Mouse (Mus musculus) macrophage (primary cell): ENCODE measurements around the gene Psmb9. TPM values are rescaled to one million over a fixed set of nuclear protein-coding genes. Genes with fewer than 3 reads are reported as not detected.

Experiments used
- H3K27ac ChIP-seq: fragments of 350-480 bp; formaldehyde crosslinking; 2 replicates; pipeline ENCODE4 v1.9.0; 2021
- H3K36me3 ChIP-seq: fragments of 350-480 bp; formaldehyde crosslinking; 2 replicates; pipeline ENCODE4 v1.9.0; 2021; ENCODE audit errors: inconsistent target
- H3K4me3 ChIP-seq: fragments of 350-480 bp; formaldehyde crosslinking; 2 replicates; pipeline ENCODE4 v1.9.0; 2021; ENCODE audit errors: inconsistent target
- H3K79me2 ChIP-seq: fragments of 350-480 bp; formaldehyde crosslinking; 2 replicates; pipeline ENCODE4 v1.9.0; 2021; ENCODE audit errors: inconsistent target
- WGBS: methylation state at CpG from one replicate; pipeline ENCODE4 v1.1.7; 2026; ENCODE audit warnings: inconsistent platforms; ENCODE audit not compliant: missing documents; 5-methylcytosine and 5-hydroxymethylcytosine counted together
- polyA plus RNA-seq: library from polyadenylated mRNA; stranded (reverse); fragments of 250-400 nt; gene quantifications from 3 replicates; pipeline ENCODE4 v1.2.4, GENCODE M21; 2018; ENCODE audit warnings: inconsistent platforms

Psmb9 gene
- polyA plus RNA-seq, 1 experiment from 2014 or later, result 38.9 TPM

DNA sequence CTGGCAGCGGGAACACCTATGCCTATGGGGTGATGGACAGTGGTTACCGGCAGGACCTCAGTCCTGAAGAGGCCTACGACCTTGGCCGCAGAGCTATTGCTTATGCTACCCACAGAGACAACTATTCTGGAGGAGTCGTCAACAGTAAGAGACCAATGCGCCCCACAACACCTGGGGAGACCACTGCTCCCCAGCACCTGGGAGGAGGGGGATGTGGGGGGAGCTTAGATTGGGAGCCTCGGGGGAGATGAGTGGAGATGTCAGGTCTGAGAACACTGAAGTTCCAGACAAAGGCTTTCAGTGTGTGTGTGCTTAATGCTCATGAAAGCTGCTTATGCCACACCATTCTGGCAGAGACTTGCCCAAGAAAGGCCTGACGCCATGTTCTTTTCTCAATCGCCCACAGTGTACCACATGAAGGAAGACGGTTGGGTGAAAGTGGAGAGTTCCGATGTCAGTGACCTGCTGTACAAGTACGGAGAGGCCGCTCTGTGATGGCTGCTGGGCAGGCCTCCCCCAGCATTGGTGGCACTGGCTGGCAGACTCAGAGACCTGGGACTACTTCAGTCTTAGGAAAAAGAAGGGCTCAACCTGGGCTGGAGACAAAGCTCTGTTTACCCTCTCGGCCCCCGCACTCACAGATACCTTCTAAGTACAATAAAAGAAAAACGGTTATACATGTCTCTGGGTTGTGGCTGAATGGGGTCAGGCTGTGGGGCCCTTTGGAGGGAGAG, 13.4 kb upstream of the Psmb9 start:
- H3K79me2 ChIP-seq, result peaks cover 40% of the 10 kb centered on the region
- WGBS, result 87% methylated on average over 16 of the region's 16 CpGs
- peaks cover 25% of the 10 kb centered on the region; the same call in 1 of the 2 replicates for H3K36me3 ChIP-seq
- H3K4me3 ChIP-seq, result no peak overlapping the region
- no peak overlapping the region for H3K27ac ChIP-seq

DNA sequence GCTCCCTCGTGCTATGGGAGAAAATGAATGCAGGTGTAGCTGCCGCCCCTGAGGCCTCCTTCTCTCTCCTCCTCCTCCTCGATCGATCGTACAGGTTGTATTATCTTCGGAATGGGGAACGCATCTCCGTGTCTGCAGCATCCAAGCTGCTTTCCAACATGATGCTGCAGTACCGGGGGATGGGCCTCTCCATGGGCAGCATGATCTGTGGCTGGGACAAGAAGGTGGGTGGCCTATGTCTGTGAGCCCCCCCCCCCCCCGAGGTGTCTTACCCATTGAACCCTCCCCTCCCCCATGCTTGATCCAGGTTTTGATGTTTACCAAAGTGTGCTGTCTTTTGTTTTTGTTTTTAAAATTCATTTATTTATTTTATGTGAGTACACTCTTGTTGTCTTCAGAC, 12.5 kb upstream of the Psmb9 start:
- 91% methylated on average over 9 of the region's 10 CpGs for WGBS
- Histone ChIP-seq H3K79me2 (peaks cover 38% of the 10 kb centered on the region), H3K4me3 (no peak overlapping the region), H3K27ac (no peak overlapping the region), H3K36me3 (peaks cover 26% of the 10 kb centered on the region; the same call in 1 of the 2 replicates)

DNA sequence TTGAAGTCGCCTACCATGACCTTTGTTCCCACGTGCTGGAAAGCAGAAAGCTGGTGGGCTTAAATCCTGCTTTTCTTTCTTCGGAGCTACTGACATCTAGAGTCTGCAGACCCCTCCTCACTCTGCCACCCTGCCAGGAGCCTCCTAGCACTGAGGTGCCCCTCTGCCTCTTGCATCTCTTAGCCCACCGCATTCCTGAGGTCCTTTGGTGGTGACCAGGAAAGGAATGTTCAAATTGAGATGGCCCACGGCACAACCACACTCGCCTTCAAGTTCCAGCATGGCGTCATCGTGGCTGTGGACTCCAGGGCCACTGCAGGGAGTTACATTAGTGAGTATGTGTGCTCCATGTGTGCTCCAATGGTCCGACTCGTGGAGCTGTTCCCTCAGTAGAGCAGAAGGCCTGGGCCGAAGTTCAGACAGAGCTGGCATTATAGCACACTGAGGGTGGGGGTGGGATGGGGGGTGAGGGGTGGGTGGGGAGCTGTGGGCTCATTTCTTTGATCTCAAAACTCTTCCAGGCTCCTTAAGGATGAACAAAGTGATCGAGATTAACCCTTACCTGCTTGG, 11.6 kb upstream of the Psmb9 start:
- 19% methylated on average over 12 of the region's 12 CpGs for WGBS
- Histone ChIP-seq H3K4me3 (peak overlapping the region; percentile 89), H3K27ac (peak overlapping the region; percentile 87), H3K79me2 (peaks cover 40% of the 10 kb centered on the region), H3K36me3 (peaks cover 32% of the 10 kb centered on the region)

DNA sequence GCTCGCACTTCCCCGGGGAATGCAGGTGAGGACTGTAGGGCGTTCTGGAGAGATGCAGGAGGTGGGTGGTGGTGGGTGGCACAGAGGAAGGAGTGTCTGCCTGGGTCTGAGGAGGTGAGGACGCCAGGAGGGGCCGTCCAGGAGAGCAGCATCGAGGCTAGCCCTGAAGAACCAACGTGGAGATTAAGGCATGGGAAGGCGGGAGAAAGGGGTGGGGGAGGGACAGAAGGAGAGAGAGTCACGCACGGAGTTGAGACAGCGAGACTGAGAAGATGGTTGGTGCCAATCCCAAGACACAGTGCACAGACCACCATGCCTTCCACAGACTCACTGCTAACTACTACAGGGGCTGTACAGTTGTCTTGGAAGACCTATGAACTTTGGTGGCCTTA, 11.0 kb upstream of the Psmb9 start:
- WGBS, result 0% methylated on average over 11 of the region's 11 CpGs

DNA sequence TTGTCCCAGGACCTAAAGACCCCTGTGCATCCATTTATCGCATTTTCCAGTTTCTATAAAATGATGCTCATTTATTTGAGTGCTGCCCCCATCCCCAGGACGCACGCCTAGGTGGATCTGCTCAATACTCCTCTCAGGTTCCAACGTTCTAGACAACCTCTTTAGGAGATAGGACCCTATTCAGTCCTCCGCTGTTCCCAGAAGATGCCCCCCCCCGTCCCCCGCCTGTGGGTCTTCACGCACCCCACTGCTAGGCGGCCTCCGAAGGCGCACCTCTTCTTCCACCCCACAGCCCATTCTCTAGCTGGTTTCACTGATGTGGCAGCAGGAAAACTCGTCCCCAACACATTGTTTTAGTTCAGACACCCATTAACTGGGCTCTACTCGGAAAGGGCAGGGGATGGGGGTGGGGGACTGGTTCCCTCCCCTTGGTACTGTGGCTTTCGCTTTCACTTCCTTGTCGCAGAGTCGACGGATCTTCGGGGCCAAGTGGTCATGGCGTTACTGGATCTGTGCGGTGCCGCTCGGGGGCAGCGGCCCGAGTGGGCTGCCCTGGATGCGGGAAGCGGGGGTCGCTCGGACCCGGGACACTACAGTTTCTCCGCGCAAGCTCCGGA, 10.4 kb upstream of the Psmb9 start:
- H3K79me2 ChIP-seq, result peaks cover 49% of the 10 kb centered on the region
- peaks cover 41% of the 10 kb centered on the region for H3K36me3 ChIP-seq
- peak overlapping the region; percentile 87 for H3K27ac ChIP-seq
- WGBS, result under 1% methylated on average over 30 of the region's 32 CpGs
- peak overlapping the region; percentile 89 for H3K4me3 ChIP-seq

More for the DNA sequence above, 11.0 kb upstream of the Psmb9 start:
- H3K27ac ChIP-seq, result peak overlapping the region; percentile 87
- H3K79me2 ChIP-seq, result peaks cover 46% of the 10 kb centered on the region
- H3K36me3 ChIP-seq, result peaks cover 38% of the 10 kb centered on the region
- H3K4me3 ChIP-seq, result peak overlapping the region; percentile 89

DNA sequence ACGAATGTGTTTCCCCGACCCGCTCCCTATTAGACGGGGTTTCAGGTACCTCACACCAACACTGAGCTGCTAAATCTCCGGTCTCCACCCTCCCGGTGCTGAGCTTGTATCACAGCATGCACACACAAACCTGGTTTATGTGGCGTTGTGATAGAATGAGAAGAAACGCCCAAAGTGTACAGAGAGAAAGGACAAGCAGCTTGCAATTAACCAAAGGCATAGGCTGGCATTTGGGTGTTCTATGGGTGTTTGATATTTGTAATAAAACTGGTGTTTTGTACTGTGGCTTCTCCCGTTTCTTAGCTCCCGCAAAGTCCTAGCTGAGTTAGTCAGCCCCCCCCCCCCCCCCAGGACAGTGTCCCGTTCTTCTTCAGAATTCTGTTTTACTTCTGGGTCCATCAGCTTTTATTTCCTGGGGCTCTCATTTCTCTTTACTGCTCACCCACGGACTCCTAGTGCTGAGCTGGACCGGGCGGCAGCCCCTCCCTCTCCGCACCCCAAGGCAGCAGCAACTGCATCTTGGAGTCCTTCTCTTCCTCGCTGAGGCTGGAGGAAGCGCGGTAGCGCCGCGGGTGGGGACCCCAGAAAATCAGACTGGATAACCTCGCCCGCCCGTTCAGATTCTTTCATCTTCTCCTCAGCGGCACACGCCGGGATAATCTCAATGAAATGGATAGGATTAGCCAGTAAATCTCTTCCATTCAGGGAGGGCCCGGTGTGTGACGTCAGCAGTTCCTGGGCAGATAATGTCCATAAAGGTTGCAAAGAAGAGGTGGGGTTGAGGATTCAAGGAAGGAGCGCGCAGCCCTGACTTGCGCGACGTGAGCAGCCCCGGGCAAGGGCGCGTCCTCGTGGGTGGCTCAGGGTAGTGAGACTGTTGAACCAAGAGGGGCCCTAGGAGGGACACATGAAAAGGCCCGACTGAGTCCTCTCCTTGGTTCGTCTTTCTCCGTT, 9.7 kb upstream of the Psmb9 start, which contains the start of gene Psmb8:
TSS of gene Psmb8 (plus strand) at position 781 of the 954 bp plus-strand sequence.
- peaks cover 57% of the 10 kb centered on the region for H3K79me2 ChIP-seq
- peak within 1 kb of the TSS; percentile 87 for H3K27ac ChIP-seq
- peaks cover 49% of the 10 kb centered on the region for H3K36me3 ChIP-seq
- WGBS, result 16% methylated on average over 41 of the region's 41 CpGs
- peak within 1 kb of the TSS; percentile 89 for H3K4me3 ChIP-seq

DNA sequence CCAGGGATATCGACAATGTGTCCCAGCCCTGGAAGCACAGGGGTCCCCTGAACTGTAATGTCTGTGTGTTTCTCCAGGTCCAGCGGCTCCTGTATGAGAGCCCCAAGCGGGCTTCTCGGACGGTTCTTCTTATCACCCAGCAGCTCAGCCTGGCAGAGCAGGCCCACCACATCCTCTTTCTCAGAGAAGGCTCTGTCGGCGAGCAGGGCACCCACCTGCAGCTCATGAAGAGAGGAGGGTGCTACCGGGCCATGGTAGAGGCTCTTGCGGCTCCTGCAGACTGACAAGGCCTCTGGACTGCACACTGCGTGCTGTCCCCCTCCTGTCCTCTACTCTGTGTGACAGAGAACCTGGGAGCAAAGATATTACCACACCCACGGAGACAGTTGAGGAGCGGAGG, 8.9 kb upstream of the Psmb9 start:
- WGBS, result 37% methylated on average over 12 of the region's 12 CpGs
- H3K4me3 ChIP-seq, result no peak overlapping the region
- H3K36me3 ChIP-seq, result peaks cover 56% of the 10 kb centered on the region
- peaks cover 64% of the 10 kb centered on the region for H3K79me2 ChIP-seq
- no peak overlapping the region for H3K27ac ChIP-seq

DNA sequence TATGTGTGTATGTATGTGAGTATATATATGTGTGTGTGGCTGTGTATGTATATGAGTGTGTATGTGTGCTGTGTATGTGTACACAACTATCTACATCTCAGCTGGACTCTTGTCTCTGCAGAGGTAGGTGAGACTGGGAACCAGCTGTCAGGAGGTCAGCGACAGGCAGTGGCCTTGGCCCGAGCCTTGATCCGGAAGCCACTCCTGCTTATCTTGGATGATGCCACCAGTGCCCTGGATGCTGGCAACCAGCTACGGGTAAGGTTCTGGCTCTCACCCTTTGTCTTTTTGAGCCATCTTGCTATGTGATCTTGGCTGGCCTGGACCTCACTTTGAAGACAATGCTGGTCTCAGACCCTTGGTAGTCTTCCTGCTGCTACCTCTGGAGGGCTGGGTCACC, 7.2 kb upstream of the Psmb9 start:
- H3K36me3 ChIP-seq, result peaks cover 57% of the 10 kb centered on the region
- 94% methylated on average over 4 of the region's 4 CpGs for WGBS
- H3K27ac ChIP-seq, result no peak overlapping the region

DNA sequence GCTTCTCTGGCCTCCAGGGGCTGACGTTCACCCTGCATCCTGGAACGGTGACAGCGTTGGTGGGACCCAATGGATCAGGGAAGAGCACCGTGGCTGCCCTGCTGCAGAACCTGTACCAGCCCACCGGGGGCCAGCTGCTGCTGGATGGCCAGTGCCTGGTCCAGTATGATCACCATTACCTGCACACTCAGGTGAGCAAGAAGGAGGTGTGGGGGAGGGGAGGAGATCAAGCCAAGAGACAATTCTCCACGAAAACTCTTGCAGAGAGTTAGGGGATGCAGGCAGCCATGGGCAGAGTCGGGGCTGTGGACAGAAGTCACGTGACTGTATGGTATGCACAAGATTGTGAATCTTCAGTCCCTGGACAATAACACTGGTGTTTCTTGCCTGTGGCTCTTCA, 5.9 kb upstream of the Psmb9 start:
- Histone ChIP-seq H3K36me3 (peaks cover 61% of the 10 kb centered on the region), H3K4me3 (no peak overlapping the region), H3K79me2 (peaks cover 69% of the 10 kb centered on the region), H3K27ac (no peak overlapping the region)
- 89% methylated on average over 8 of the region's 8 CpGs for WGBS

More for the DNA sequence above, 7.2 kb upstream of the Psmb9 start:
- Histone ChIP-seq H3K79me2 (peaks cover 70% of the 10 kb centered on the region), H3K4me3 (no peak overlapping the region)

DNA sequence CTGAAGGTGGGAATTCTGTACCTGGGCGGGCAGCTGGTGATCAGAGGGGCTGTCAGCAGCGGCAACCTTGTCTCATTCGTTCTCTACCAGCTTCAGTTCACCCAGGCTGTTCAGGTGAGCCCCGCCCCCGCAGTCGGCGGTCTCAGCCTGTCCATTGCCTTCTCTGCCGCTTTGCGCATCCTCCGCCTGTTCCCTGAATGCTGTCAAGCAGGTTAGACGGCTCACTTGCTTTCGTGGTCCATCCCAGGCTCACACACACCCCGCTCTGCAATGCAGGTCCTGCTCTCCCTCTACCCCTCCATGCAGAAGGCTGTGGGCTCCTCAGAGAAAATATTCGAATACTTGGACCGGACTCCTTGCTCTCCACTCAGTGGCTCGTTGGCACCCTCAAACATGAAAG, 5.3 kb upstream of the Psmb9 start:
- no peak overlapping the region for H3K4me3 ChIP-seq
- no peak overlapping the region for H3K27ac ChIP-seq
- H3K36me3 ChIP-seq, result peaks cover 61% of the 10 kb centered on the region
- WGBS, result 88% methylated on average over 13 of the region's 16 CpGs
- H3K79me2 ChIP-seq, result peaks cover 72% of the 10 kb centered on the region

DNA sequence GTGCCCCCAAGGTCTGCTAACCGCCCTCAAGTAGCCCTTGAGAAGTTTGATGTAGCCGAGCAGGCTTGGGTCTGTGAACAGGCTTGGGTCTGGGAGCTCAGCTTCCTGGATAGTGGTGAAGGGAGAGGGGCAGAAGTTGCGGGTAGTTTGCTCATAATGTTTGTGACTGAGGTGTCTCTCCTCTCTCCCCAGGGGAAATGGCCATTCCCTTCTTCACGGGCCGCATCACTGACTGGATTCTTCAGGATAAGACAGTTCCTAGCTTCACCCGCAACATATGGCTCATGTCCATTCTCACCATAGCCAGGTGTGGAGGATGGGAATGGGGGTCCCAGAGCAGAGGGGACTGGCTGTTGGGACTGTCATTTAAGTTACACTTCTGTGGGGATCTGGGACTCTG, 1.4 kb upstream of the Psmb9 start:
- Histone ChIP-seq H3K27ac (no peak overlapping the region), H3K4me3 (peak overlapping the region; percentile 11; the same call in 1 of the 2 replicates), H3K36me3 (peaks cover 50% of the 10 kb centered on the region), H3K79me2 (peaks cover 92% of the 10 kb centered on the region)
- 50% methylated on average over 6 of the region's 6 CpGs for WGBS

DNA sequence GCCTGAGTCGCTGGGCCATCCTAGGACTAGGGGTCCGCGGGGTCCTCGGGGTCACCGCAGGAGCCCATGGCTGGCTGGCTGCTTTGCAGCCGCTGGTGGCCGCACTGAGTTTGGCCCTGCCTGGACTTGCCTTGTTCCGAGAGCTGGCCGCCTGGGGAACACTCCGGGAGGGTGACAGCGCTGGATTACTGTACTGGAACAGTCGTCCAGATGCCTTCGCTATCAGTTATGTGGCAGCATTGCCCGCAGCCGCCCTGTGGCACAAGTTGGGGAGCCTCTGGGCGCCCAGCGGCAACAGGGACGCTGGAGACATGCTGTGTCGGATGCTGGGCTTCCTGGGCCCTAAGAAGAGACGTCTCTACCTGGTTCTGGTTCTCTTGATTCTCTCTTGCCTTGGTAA, 446 bp upstream of the Psmb9 start:
- under 1% methylated on average over 20 of the region's 20 CpGs for WGBS
- Histone ChIP-seq H3K27ac (peak overlapping the region; percentile 95), H3K36me3 (peaks cover 52% of the 10 kb centered on the region), H3K4me3 (peak overlapping the region; percentile 98), H3K79me2 (peaks cover 93% of the 10 kb centered on the region)

DNA sequence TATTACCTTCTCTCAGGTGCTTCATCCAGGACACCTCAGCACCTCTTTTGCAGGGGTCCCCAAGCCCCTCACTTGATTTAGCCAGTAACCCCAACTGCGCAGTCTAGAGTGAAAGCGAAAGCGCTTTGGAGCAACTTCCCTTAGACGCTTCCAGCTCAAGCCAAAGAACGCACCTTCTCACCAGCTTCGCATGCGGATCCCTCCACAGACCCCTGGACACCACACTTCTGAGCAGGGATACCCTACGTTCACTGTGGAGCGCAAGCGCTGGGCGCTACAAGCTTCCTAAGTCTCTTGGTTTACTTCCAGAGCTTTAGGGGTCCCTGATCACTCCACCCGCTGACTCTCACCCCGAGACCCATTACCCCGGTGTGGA, 691 bp downstream of the Psmb9 start:
- WGBS, result 0% methylated on average over 14 of the region's 14 CpGs
- Histone ChIP-seq H3K4me3 (peak overlapping the region; percentile 98), H3K36me3 (peaks cover 52% of the 10 kb centered on the region), H3K79me2 (peaks cover 81% of the 10 kb centered on the region), H3K27ac (peak overlapping the region; percentile 95)

DNA sequence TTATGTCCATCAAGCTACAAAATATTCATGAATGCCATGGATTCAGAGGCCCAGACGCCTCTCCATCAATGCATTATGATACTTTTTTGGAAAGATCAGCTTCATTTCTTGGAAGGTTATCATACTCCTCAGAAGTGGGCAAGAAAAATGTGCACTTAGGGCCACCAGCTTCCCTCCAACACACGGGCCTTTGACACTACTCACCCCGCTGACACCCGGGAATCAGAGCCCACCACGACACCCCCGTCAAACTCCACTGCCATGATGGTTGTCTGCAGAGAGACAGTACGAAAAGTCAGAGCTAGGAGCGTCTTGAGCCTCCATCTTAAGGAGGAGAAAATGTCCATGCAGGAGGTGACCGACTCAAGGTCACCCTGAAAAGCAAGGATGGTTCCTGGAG, 2.0 kb downstream of the Psmb9 start:
- H3K27ac ChIP-seq, result no peak overlapping the region
- peaks cover 68% of the 10 kb centered on the region for H3K79me2 ChIP-seq
- no peak overlapping the region for H3K4me3 ChIP-seq
- H3K36me3 ChIP-seq, result peaks cover 43% of the 10 kb centered on the region
- WGBS, result 89% methylated on average over 9 of the region's 9 CpGs
